Mouse (Mus musculus) liver, embryonic 13.5 days (tissue): ENCODE measurements around the gene Zfp26. TPM values are rescaled to one million over a fixed set of nuclear protein-coding genes. Genes with fewer than 3 reads are reported as not detected.

Experiments
- ATAC-seq: fragments of 200-750 bp; cut with Nextera tagmentation; 2 replicates; pipeline ENCODE4 v1.8.0; 2017; ENCODE audit warnings: low read depth, mild to moderate bottlenecking, moderate number of reproducible peaks, moderate library complexity
- DNase-seq: peaks from one replicate; pipeline ENCODE4 v3.0.0; 2022
- H3K27ac ChIP-seq: fragments of 300-500 bp; sonication (generic); 2 replicates; pipeline ENCODE4 v1.5.1; 2015; ENCODE audit warnings: moderate library complexity, mild to moderate bottlenecking, inconsistent platforms
- H3K27me3 ChIP-seq: fragments of 300-500 bp; sonication (generic); 2 replicates; pipeline ENCODE4 v1.6.1; 2015; ENCODE audit warnings: mild to moderate bottlenecking, inconsistent platforms
- H3K36me3 ChIP-seq: fragments of 300-500 bp; sonication (generic); 2 replicates; pipeline ENCODE4 v1.6.1; 2015; ENCODE audit warnings: mild to moderate bottlenecking, inconsistent platforms
- H3K4me1 ChIP-seq: fragments of 300-500 bp; sonication (generic); replicated peaks from 2 replicates; pipeline ENCODE4 v1.6.1; 2015; ENCODE audit warnings: inconsistent platforms
- H3K4me2 ChIP-seq: fragments of 300-500 bp; sonication (generic); 2 replicates; pipeline ENCODE4 v1.6.1; 2015; ENCODE audit warnings: inconsistent platforms, mild to moderate bottlenecking, moderate library complexity
- H3K4me3 ChIP-seq: fragments of 300-500 bp; sonication (generic); replicated peaks from 2 replicates; pipeline ENCODE4 v1.5.1; 2015; ENCODE audit warnings: mild to moderate bottlenecking, inconsistent platforms
- H3K9ac ChIP-seq: fragments of 300-500 bp; sonication (generic); 2 replicates; pipeline ENCODE4 v1.6.1; 2015; ENCODE audit warnings: mild to moderate bottlenecking, inconsistent platforms
- H3K9me3 ChIP-seq: fragments of 300-500 bp; sonication (generic); replicated peaks from 2 replicates; pipeline ENCODE4 v1.6.1; 2016; ENCODE audit warnings: inconsistent platforms
- WGBS: fragments of 180-500 bp; shearing (Covaris S2); methylation state at CpG from one replicate; pipeline ENCODE4 v1.1.7; 2015; ENCODE audit not compliant: insufficient replicate concordance; 5-methylcytosine and 5-hydroxymethylcytosine counted together
- polyA plus RNA-seq: library from polyadenylated mRNA; unstranded; fragments of >200 nt; fragmentation: Nextera tagmentation; extraction: Ambion mirVana; gene quantifications from 2 replicates; pipeline ENCODE4 v1.2.1, GENCODE M21; 2015

Zfp26 gene
- polyA plus RNA-seq, 1 experiment from 2014 or later = 4.4 TPM

DNA sequence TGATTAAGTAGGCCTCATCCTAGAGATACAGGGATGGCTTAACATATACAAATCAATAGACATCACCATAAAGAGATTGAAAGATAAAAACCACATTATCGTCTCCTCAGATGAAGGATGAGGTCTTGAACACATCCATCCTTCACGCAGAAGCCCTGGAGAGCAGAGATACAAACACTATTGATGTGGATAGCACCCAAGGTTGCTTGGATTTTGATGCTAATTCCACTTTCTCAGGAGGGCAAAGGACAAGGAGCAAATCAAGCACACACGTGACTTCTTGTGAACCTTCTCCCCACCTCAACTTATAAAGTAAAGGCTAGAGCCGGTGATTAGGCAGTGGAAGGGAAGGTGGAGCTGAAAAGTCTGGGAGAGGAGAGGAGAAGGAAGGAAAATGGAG lies 6.3 kb downstream of the Zfp26 start:
- Histone ChIP-seq H3K9me3 (no peaks in the 10 kb centered on the region), H3K4me1 (peaks cover 4% of the 10 kb centered on the region), H3K36me3 (peaks cover 30% of the 10 kb centered on the region), H3K4me3 (no peak overlapping the region), H3K27me3 (no peaks in the 10 kb centered on the region), H3K9ac (no peak overlapping the region), H3K4me2 (no peak overlapping the region), H3K27ac (no peak overlapping the region)
- ATAC-seq (no peak), DNase-seq (no peak)
- 81% methylated on average over 4 of the region's 4 CpGs for WGBS

DNA sequence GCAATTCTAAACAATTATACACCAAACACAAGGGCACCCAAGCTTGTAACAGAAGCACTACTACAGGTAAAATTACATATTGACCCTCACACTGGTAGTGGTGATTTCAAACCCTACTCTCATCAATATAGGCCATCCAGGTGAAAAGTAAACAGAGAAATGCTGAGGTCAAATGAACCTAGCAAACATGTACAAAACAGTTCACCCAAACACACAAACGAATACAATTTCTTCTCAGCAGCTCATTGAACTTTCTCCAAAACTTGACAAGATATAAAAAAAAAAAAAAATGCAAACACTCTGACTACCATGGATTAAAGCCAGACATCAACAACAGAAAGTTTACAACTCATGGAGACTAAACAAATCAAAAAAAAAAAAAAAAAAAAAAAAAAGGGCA lies 8.5 kb downstream of the Zfp26 start:
- no peak for ATAC-seq
- no peak overlapping the region for H3K27ac ChIP-seq
- no peaks in the 10 kb centered on the region for H3K9me3 ChIP-seq
- H3K36me3 ChIP-seq = peaks cover 31% of the 10 kb centered on the region
- no peaks in the 10 kb centered on the region for H3K27me3 ChIP-seq
- no peak for DNase-seq
- H3K4me1 ChIP-seq = no peaks in the 10 kb centered on the region
- H3K4me2 ChIP-seq = no peak overlapping the region
- H3K4me3 ChIP-seq = no peak overlapping the region
- no peak overlapping the region for H3K9ac ChIP-seq
- WGBS = 97% methylated on average over 1 of the region's 1 CpGs

DNA sequence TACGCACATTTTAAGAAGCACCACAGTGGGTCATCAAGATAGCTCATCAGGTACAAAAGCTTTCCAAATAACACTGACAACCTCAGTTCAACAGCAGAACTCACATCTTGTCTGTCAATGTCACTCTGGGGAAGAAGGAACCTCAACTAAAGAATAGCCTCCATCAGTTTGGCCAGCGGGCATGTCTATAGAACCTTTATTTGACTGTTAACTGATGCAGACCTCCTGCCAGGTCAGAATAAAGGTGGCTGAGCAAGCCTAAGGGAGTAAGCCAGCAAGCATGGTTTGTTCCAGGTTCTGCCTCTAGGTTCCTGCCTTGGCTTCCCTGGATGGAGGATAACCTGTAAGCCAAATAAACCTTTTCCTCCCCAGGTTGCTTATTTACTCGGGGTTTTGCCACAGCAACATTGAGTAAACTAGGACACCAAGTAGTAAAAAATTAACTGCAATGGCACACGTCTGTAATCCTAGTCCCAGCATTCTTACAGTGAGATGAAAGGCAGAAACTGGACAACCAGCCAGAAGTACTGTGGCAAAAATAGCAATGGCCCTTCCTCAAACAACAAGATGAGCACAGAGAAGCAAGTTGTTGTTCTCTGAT lies 16.7 kb downstream of the Zfp26 start:
- WGBS = 78% methylated on average over 4 of the region's 4 CpGs
- Histone ChIP-seq H3K27me3 (no peaks in the 10 kb centered on the region), H3K9ac (no peak overlapping the region), H3K9me3 (no peaks in the 10 kb centered on the region), H3K4me1 (no peaks in the 10 kb centered on the region), H3K4me2 (no peak overlapping the region), H3K27ac (no peak overlapping the region), H3K36me3 (peaks cover 69% of the 10 kb centered on the region), H3K4me3 (no peak overlapping the region)
- DNase-seq (no peak), ATAC-seq (no peak)

DNA sequence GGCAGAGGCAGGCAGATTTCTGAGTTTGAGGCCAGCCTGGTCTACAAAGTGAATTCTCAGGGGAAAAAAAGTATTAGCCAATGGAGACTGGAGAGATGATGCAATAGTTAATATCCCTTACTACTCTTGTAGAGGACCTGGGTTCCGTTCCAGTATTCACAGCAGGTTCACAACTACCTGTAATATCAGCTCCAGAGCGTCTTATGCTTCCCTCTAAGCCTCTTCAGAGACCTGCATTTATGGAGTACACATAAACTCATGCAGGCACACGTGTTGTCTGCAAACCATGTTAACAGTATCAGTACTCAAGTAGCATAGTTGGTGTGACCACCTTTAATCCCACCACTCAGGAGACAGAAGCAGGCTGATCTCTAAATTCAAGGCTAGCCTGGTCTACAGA lies 30.0 kb downstream of the Zfp26 start:
- no peak for ATAC-seq
- Histone ChIP-seq H3K27ac (no peak overlapping the region), H3K9me3 (no peaks in the 10 kb centered on the region), H3K36me3 (no peaks in the 10 kb centered on the region; the same call in 1 of the 2 replicates), H3K4me2 (no peak overlapping the region), H3K4me1 (no peaks in the 10 kb centered on the region), H3K27me3 (no peaks in the 10 kb centered on the region), H3K4me3 (no peak overlapping the region), H3K9ac (no peak overlapping the region)
- no peak for DNase-seq
- WGBS = 71% methylated on average over 3 of the region's 3 CpGs

DNA sequence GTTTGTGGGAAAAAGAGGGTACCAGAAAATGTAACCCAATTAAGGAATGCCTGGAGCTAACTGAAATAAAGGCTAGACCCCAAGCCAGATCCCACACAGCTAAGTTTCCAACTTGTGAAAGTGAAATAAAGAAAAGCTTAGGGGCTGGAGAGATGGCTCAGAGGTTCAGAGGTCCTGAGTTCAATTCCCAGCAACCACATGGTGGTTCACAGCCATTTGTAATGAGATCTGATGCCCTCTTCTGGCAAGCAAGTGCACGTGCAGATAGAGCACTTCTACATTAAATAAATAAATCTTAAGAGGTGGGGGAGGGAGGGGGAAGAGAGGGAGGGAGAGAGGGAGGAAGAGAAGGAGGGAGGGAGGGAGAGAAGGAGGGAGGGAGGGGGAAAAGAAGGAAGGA lies 48.5 kb downstream of the Zfp26 start:
- 33% methylated on average over 1 of the region's 1 CpGs for WGBS
- no peak for ATAC-seq

DNA sequence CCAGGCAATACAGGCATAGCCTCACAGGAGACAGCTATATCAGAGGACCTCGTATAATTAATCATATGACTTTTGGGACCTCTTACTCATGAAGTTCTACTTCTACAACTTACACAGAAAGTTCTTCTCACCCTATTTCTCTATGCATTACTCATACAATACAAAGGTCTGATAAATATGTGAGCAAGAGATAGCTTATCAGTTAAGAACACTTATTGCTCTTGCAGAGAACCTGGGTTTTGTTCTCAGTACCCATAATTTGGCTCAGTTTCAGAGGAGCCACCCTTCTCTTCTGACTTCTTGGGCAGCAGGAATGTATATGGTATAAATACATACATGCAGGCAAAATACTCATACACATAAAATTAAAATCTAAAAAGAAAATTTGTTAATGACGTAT lies 50.6 kb downstream of the Zfp26 start:
- DNase-seq (no peak), ATAC-seq (no peak)
- H3K4me1 ChIP-seq = no peaks in the 10 kb centered on the region
- H3K27me3 ChIP-seq = no peaks in the 10 kb centered on the region
- no peaks in the 10 kb centered on the region for H3K9me3 ChIP-seq
- no peak overlapping the region for H3K4me3 ChIP-seq
- no peak overlapping the region for H3K27ac ChIP-seq
- 64% methylated on average over 2 of the region's 2 CpGs for WGBS
- H3K4me2 ChIP-seq = no peak overlapping the region
- no peak overlapping the region for H3K9ac ChIP-seq
- H3K36me3 ChIP-seq = no peaks in the 10 kb centered on the region

More for the DNA sequence above, 48.5 kb downstream of the Zfp26 start:
- no peak overlapping the region for H3K4me3 ChIP-seq
- no peaks in the 10 kb centered on the region for H3K36me3 ChIP-seq
- no peak overlapping the region for H3K4me2 ChIP-seq
- H3K27ac ChIP-seq = no peak overlapping the region
- H3K4me1 ChIP-seq = no peaks in the 10 kb centered on the region
- no peak overlapping the region for H3K9ac ChIP-seq
- DNase-seq = no peak
- no peaks in the 10 kb centered on the region for H3K27me3 ChIP-seq
- no peaks in the 10 kb centered on the region for H3K9me3 ChIP-seq

DNA sequence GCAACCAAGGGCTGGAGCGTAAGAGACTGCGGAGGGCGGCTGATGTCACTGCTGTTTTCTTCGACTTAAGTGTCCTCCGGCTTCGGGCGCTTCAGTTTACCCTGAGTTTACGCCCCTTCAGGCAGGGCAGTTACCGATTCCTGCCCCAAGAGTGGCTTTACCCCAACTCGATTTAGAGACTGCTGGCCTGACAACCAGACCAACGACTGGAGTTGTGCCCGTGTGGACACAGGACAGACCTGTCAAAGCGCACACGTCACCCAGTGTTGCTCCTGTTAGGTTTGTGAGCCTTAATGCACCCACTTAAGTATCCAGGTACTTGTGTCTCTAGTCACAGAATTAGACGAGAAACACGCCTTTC lies 74.6 kb downstream of the Zfp26 start:
- Histone ChIP-seq H3K9me3 (no peaks in the 10 kb centered on the region), H3K4me1 (peaks cover 3% of the 10 kb centered on the region), H3K27me3 (no peaks in the 10 kb centered on the region), H3K9ac (peak overlapping the region; percentile 79), H3K4me3 (peak overlapping the region; percentile 71), H3K4me2 (peak overlapping the region; percentile 78), H3K36me3 (no peaks in the 10 kb centered on the region), H3K27ac (peak overlapping the region; percentile 27; the same call in 1 of the 2 replicates)
- 14% methylated on average over 16 of the region's 16 CpGs for WGBS
- peak; percentile 65 for ATAC-seq
- DNase-seq = no peak

DNA sequence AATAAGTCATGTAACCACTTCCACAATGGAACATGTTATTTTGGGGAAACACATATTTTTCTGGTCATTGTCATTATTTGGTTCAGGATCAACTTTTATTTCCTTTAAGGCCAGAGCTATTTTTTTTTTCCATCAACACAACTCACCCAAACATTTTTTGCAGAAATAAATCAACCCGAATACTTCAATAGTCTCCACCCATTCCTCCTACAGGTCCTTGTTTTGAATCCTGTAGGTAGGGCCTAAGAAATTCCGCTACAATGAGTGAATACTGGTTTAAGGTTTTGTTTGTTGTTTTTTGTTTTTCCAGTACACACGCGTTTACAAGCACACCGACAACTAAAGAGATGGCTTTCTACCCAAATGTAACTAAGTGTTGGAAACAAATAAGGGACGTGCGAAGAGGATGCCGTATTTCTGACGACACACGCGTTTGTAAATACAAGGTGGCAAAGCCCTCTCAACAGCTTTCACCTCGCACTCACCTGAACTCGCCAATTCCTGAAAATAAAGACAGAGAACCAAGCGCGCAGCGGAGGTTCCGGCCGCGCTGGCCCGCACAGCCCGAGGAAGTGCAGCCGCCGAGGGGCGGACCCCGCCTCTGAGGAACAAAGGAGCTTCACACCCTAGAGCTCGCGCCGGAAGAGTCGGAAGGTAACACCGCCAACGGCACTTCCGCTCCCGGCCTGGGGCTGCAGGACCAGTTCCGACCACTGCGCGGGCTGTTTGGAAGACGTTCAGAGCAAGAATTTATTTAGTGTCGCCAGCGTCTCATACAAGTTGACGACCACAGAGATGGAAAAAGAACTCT lies 75.2 kb downstream of the Zfp26 start, which contains the start of gene Zfp560:
TSS of gene Zfp560 (minus strand) at position 646 of the 811 bp plus-strand sequence.
- 4% methylated on average over 40 of the region's 40 CpGs for WGBS
- peak within 1 kb of the TSS; percentile 79 for H3K9ac ChIP-seq
- ATAC-seq (peak; percentile 100), DNase-seq (peak; percentile 84)
- H3K4me2 ChIP-seq = peak within 1 kb of the TSS; percentile 78
- peak within 1 kb of the TSS; percentile 71 for H3K4me3 ChIP-seq
- H3K4me1 ChIP-seq = peaks cover 3% of the 10 kb centered on the region
- H3K27ac ChIP-seq = peak within 1 kb of the TSS; percentile 27; the same call in 1 of the 2 replicates
- no peaks in the 10 kb centered on the region for H3K36me3 ChIP-seq
- no peaks in the 10 kb centered on the region for H3K27me3 ChIP-seq
- no peaks in the 10 kb centered on the region for H3K9me3 ChIP-seq

DNA sequence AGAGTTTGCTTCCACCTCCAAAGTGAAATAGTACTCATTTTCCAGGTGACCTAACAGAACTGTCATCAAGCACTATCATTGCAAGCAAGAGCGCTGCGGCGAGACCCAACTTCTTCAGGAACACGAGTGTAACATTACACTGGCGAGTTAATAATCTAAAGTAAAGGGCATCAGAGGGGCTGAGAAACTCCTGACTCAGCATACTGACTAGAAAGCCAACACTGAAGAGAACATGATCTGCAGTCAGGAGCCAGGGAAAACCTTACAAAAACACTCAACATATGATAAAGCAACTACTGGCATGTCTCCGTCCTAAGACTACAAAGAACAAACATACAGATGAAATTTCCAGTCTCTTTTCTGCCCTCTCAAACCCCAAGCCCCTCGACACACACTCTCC lies 76.3 kb downstream of the Zfp26 start:
- Histone ChIP-seq H3K27me3 (no peaks in the 10 kb centered on the region), H3K4me2 (peak overlapping the region; percentile 28; the same call in 1 of the 2 replicates), H3K27ac (no peak overlapping the region), H3K36me3 (no peaks in the 10 kb centered on the region), H3K4me3 (no peak overlapping the region), H3K4me1 (peaks cover 3% of the 10 kb centered on the region), H3K9me3 (no peaks in the 10 kb centered on the region), H3K9ac (no peak overlapping the region)
- DNase-seq (no peak), ATAC-seq (no peak)
- 80% methylated on average over 7 of the region's 7 CpGs for WGBS

Other genes starting within 250 kb of the Zfp26 start
- gene Olfr871, start 248.0 kb downstream of the Zfp26 start, polyA plus RNA-seq = not detected in 2 replicates
- not detected in 2 replicates for gene Olfr872, start 223.0 kb downstream of the Zfp26 start, polyA plus RNA-seq
- not detected in 2 replicates for gene Olfr39, start 177.8 kb downstream of the Zfp26 start, polyA plus RNA-seq
- gene Olfr873, start 161.6 kb downstream of the Zfp26 start, polyA plus RNA-seq = not detected in 2 replicates
- not detected in 2 replicates for gene Olfr18, start 124.1 kb downstream of the Zfp26 start, polyA plus RNA-seq
- gene Zfp560, start 75.0 kb downstream of the Zfp26 start, polyA plus RNA-seq = 13.0 and 13.8 TPM in 2 replicates
- 6.7 and 7.9 TPM in 2 replicates for gene Zfp426, start 32.6 kb upstream of the Zfp26 start, polyA plus RNA-seq
- 16.0 and 17.7 TPM in 2 replicates for gene Zfp266, start 61.3 kb upstream of the Zfp26 start, polyA plus RNA-seq
- 2.3 and 3.0 TPM in 2 replicates for gene Zfp846, start 121.1 kb upstream of the Zfp26 start, polyA plus RNA-seq
- 310 and 314 TPM in 2 replicates for gene Ubl5, start 182.7 kb upstream of the Zfp26 start, polyA plus RNA-seq
- gene Fbxl12, start 184.6 kb upstream of the Zfp26 start, polyA plus RNA-seq = 4.0 and 5.0 TPM in 2 replicates
- 31.8 and 35.3 TPM in 2 replicates for gene Pin1, start 191.9 kb upstream of the Zfp26 start, polyA plus RNA-seq